Mouse (Mus musculus): Measurements from ENCODE around the gene Hpca. TPM values are rescaled to one million over a fixed set of nuclear protein-coding genes. Genes with fewer than 3 reads are reported as not detected.
A peak's percentile ranks its signal among the peaks of the same experiment; 100 is the strongest.

Gene Hpca
- total RNA-seq, 2 experiments from 2014 or later: not detected

DNA sequence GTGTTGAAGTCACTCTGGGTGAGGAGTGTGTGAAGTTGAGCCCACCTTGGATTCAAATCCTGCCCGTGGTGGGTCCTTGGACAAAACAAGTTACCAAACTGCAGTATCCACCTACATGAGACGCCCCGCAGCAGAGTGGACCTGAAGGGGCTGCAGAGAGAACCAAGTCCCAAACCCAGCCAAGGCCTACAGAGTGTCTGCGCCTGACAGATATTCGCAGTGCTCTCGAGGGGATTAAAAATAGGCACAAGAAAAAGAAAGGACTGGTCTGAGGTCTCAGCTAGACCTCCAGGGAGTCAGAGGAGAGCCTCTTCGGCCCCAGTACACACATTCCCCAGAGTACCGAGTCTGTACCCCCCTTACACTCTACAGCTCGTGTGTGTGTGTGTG, 14.3 kb upstream of the Hpca start:
- DNase-seq (ENCODE audit: low spot score): no peak

DNA sequence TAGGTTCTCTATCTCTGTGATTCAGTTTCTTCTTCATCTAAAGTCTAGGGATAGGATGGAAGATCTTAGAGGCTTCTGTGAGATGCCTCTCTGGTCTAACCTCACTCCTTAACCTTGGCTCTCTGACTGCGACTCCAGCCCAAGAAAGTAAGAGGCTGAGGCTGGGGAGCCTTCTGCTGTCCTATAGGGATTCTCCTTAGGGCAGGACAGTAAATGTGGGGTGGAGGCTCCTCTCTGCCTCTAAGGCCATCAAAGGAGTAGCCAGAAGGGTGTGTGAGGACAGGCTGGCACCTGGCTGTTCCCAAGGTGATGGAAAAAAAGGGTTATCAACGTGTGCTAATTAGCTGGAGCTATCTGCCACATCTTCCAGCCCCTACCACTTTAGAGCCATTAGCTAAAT, 13.8 kb upstream of the Hpca start:
- no peak for DNase-seq (ENCODE audit: low spot score)

DNA sequence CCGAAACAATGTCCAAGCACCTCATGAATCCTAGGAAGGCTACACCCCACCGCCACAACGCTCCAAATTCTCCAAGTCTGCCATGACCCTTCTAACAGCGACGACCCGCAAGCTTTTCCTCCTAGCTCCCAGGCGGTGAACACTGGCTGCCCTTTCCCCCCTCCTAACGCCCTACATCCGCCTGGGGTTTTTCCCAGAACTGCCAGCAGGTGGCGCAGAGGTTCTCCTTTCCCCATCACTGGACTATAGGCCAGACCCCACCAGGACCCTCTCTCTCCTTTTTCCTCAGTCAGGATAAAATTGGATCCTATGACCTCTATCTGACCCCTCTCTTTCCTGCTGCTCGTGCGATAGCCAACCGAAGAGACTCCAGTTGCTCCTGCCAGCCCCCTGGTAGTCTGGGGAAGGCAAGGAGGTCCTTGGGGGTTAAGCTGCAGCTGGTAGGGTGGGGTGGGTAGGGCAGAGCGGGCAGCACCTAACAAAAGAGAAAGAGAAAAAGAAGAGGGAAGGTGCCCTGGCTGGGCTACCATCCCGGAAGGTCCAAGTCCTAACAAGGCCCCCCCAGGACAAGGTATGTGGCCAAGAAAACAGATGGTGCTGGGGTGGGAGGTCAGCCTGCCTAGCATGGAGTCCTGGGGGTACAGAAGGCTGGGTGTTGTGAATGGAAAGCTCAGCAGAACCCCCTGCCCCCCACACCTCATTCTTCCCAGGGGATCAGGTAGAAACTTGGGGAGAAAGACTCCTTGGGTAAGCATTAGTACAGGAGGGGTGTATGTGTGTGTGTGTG, 13.2 kb upstream of the Hpca start:
- DNase-seq (ENCODE audit: low spot score): peak; percentile 69

DNA sequence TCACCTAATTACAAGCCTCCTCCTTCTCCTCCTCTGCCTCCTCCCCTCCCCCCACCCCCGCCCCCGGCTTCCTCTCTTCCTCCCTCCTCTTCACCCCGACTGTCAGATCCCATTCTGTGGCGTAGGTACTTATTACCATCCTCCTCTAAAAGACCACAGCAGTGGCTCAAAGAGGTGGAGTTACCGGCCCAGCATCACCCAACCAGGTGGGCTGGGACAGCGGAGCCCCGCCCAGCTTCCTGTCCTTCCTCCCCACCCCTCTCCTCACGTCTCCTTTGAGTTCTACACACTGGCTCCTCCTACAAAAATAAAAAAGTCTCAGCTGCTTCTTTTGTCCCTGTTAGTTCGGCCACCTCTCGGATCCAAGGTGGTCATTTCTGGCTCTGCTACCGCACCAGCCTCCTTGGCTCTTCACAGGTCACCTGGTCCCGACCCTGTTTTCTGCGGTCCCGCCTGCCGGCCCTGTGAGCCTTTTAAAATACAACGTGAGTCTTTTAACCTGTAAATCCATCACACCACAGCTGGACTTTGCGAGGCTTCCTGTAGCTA, 9.0 kb upstream of the Hpca start:
- DNase-seq (ENCODE audit: low spot score): no peak

DNA sequence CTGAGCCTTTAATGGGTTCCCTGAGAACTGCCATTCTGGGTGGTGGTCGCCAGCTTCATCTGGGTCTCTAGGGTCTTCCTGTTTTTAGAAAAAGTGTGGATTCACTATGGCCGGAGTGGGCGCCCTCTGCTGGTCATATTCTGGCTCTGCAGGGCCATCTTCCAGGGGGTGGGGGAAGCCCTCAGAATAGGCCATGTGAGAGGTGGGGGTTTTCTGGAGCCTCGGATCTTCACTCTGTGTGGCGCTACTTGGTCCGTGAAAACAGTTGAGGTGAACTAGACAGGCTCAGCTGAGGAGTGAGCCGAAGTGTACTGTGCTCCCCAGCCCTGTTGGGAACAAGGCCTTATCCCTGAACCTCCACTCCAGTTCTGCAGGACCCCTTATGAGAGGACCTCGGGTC, 8.3 kb upstream of the Hpca start:
- DNase-seq (ENCODE audit: low spot score): no peak

DNA sequence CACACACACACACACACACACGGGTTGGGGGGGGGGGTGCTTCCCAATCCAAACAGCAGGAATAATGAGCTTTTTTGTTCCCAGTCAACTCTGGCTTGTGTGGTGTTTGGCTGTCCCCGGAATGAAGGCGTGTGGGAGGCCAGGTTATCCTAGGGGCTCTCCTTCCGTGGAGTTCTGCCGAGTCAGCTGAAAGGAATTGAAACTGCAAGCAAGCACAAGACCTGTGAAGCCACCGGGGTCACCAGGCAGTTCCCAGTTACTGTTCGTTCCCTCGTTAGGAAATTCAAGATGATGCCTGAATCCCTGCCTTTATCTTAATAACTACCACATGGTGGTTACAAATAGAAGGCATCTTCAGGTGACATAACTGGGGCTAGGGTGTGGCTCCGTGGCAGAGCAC, 7.6 kb upstream of the Hpca start:
- no peak for DNase-seq (ENCODE audit: low spot score)

DNA sequence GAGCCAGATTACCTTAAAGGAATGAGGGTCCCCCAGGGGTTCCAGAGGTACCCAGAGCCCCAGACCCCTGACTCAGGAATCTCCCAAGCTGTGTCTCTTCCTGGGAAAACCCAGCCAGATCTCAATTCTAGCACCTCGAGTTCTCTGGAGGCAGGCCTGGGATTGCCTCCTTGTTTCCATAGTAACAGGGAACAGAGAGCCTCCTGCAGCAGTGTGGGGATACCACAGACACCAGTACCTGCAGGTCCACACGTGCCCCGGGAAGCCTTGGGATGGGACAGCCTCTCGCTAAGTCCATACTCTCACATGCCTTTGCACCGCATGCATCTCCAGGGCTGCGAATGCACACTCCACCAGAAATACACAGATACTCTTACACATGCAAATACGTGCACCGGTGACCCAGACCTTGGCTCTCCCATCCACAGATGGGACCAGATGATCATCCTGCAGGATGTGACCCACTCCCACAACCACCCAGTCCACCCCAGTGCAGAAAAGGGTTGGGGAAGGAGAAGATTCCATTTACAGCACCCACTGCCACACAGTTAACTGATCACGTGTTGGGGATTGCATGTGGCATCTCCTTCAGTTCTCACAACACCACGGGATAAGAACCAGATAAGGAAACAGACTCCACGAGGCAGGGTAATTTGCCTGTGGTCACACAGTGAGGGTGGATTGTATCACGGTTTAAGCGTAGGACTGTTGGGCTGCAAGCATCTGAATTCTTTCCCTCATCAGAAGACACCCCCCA, 6.9 kb upstream of the Hpca start:
- DNase-seq (ENCODE audit: low spot score): no peak

DNA sequence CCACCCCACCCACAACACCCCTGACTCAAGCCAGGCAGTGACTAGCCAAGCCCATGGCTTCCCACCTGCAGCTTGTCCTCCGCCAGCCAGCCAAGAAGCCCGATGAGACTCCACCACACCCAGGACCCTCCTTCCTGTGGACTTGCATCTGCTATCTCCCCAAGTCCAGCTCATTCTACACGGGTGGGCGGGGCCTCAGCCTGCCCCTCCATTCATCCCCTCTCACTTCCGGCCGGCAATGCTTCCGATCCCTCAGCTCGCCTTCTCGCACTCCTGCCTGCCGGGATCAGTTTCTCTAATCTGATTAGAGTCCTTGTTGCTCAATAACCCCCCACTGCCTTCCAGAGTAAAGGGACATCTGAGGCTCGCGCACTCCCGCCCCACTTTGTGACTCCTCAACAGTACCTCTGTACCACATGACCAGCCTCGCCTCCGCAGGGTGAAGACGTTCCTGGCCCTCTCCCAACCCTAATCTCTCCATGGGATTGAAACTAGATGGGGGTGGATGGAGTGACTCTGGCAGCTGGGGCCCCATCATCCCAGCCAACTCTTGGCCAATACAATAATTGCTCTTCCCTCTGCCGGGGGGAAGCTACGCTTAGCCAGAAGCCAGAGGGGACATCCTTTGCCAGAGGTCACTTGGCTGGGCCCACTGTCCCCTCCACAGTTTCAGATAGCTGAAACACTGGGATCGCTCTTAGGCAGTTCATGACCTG, 4.1 kb upstream of the Hpca start:
- peak; percentile 35 for DNase-seq (ENCODE audit: low spot score)

DNA sequence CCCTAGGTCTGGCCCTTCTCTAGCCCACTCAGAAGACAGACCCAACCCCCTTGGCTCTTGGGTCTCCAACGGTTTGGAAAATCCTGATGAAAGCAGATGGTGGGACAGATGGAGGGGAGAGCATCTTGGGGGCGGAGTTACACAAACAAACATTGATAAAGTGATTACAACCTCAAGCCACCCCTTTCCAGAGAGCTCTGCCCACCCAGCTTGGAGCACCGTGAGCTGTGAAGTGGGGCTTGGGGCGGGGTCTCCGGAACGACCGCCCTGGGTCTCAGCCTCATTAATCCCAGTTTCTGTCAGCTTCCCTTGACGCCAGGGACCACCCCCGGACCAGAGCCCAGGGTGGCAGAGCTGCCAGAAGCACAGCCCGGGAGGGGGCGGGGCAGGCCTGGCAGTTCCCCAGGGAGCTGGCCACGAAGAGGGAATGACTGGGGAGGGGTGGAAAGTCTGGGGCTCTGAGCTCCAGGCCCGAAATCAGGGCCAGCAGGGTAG, 2.9 kb upstream of the Hpca start:
- DNase-seq (ENCODE audit: low spot score): no peak

DNA sequence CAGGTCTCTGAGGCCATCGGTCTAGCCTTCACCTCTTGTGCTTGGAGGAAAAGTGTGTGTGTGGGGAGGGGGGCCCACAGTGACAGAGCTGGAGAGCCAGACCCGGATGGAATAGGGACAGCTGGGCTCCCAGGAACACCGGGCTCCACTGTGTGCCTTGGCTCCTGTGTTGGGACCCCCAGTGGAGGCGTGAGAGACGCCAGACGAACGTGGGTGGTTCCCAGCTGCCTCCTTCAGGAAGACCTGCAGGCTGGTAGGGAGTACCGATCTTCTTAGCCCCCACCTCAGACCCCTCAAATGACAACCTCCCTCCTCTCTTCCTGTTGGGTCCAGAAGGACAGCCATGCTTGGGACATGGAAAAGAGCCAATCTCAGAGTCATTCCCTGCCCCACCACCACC, 883 bp upstream of the Hpca start:
- DNase-seq (ENCODE audit: low spot score): no peak

DNA sequence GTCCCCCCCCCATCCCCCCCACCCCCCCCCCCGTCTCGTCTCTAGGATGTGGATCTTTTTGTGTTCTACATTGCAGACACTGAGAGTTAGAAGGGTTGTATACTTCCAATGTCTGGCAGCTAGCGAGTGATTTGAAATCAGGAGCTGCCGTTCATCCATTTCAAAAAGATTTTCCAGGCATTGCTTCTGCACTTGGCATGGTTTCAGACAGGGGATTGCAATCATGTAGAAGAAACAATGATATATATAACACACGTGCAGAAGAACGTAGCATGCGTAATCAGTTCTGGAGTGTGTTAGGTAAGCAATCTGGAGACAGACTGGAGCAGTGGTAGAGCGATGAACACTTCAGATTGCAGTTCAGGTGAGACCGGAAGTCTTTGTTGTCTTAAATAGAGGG, 271 bp upstream of the Hpca start:
- no peak for DNase-seq (ENCODE audit: low spot score)

DNA sequence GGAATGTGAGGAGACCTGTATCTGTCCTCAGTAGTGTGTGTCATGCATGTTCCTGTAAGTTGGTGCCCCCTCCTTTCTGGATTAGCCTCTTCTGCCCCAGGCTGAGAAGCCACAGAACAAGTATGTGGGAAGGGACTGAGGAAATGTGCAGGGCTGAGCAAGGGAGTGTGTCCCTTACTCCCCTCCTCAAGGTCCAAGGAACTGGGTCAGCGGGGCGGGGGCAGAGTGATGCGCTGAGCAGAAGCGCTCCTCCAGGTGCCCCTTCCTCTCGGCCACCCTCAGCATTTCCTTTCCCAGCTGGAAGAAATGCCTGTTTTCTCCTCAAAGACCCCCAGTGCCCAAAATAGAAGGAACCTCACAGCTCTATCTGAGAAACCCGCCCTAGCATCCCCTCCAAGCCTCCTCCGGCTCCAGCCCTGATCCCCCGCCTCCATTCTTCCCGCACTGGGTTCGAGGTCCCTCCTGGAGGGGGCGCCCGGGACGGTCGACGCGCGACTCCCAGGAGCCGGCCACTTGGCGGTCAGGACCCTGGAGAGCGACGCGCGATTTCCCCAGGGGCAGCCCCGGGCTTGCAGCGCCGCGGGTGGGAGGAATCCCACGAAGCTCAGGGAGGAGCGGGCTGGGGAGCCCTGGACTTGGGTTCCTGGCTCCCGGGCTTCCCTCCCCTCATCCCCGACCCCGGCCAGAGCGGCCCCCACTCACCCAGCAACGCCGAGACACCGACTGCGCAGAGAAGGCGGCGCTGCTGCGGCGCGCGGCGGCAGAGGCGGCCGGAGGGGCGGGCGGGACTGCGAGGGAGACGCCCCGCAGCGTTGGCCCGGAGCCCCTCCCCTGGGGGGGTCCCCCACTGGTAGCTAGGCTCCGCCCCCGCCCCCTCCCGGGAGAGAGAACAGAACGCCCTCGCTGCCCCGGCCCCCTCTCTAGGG, 1.1 kb downstream of the Hpca start:
- peak; percentile 44 for DNase-seq (ENCODE audit: low spot score)

DNA sequence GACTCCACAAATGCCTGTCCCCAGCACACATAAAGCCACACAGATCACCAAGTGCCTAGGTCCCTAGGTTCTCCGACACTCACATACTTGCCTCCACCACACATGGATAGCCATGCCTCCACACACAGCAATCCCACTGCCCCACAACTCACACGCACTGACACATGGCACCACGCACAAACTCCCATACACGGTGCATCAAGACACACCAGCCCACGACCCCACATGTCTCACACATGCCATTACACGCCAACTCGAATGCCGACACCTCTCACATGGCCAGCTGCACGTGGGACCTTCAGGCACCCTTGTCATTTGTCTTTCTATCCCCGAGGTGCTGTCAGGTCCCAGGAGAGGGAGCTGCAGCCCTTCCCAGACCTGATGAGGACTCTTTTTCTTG, 2.1 kb downstream of the Hpca start:
- no peak for DNase-seq (ENCODE audit: low spot score)

DNA sequence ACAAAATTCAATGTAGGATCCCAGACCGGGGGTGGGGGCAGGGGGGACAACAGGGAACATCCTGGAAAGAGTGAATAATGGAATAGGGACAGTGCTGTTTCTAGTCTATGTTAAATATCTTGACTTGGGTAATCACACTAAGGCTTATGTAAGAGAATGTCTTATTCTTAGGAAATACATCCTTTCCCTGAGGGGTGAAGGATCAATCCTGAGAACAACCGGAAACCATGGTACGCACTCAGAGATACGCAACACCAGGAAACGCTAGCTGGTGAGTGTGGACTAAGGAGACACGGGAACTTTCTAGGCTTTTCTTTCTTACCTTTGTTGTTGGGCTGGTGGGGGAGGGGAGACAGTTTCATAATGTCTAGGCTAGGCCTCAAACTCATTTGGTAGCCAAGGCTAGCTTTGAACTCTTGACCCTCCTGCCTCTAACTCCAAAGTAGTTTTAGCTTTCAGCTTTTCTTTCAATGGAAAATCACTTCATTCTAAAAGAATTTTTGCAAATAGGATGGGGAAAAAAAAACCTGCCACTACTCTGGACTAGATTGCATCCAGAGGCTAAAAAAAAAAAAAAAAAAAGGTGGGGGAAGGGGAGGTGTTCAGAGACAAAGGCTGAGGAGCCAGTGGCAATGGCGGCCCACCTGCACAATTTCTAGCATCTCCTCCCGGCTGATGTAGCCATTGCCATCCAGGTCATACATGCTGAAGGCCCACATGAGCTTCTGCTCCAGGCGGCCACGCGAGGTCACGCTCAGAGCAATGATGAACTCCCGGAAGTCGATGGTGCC, 3.9 kb downstream of the Hpca start:
- no peak for DNase-seq (ENCODE audit: low spot score)

DNA sequence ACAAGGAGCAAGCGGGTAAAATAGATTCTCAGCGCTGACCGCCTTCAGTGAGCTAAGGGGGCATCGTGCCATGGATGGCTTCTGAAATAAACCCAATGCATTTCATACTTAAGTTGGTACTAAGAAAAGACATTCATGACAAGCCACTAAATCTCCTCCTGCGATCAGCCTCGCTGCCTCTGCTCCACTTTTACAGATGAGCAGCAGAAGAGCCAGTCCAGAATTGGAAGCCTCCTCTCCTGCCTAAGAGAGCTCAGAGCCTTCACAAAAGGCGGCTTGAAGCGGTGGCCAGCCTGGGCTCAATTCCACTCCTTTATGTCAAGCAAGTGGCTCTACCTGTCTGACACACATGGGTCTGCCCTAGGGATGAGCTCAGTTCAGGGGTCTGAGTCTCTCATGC, 5.1 kb downstream of the Hpca start:
- DNase-seq (ENCODE audit: low spot score): no peak

DNA sequence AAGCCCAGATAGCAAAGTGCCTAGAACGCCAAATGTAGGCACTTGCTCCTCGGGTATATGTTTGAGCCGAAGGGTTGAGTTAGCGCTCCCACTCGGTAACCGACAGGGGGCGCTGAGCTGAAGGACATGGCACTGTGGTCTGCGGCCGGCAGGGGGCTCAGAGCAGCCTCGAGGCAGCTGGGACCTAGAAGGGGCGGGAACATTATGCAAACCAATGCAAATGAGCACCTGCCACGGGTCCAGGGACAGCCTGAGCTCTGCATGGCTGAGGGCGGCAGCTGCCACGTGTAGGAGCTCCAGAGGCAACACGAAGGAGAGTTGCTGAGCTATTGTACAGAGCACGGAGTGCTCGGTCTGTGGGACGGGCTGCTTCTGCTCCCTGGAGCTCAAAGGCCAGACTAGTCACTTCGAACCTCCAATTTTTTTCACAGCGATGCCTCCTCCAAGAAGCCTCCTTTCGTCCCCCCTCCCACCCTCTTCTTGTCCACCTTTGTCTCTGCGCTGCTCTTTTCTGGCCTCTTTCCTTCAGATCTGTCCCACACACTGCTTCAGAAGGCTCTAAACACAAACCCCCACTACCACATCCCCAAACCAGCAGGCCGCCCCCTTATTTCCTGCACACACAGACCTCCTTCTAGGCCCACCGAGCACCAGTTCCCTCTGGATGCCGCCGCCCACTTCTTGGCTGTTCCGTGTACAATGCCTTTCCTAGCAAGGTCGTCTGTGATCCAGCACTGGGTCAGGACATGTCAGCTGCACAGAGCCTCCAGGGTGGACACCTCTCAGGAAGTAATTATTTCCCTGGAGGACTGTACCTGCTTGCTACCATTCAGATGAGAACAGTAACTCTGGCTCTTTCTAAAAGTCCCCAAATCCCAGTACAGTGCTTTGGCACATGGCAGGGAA, 8.5 kb downstream of the Hpca start:
- DNase-seq (ENCODE audit: low spot score): no peak

DNA sequence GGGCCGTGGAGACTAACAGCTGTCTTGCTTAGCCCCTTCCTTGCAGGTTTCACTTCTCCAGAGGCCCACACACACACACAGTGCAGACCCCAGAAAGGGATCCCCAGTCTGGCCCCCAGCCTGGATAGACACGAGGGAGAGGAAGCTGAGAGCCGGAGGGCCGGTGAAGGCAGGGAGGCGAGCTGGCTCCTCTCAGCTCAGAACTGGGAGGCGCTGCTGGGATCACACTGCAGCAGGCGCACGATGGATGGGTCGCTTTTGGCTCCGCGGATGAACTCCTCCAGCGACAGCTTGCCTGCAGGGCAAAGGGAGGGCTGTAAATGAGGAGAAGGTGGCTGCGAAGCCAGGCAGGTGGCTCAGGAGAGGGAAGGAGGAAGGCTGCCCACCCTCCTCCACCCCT, 9.6 kb downstream of the Hpca start:
- DNase-seq (ENCODE audit: low spot score): no peak

DNA sequence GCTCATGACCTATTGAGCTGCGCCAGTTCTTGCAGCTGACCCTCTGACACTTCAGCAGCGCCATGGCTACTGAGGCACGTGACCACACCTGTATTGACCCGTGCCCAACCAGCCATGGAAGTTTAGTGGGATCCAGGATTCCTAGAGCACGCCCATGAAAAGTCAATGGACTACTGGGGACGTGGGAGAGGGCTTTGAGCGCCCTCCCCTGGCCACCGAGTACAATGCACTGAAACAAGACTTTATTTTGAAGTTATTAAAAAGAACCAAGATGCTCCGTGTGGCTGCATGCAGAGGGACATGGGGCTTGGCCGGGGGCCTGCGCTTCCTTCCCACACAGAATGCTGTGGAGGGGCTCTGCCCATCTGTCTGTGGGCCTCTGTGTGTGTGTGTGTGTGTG, 10.5 kb downstream of the Hpca start:
- DNase-seq (ENCODE audit: low spot score): no peak

DNA sequence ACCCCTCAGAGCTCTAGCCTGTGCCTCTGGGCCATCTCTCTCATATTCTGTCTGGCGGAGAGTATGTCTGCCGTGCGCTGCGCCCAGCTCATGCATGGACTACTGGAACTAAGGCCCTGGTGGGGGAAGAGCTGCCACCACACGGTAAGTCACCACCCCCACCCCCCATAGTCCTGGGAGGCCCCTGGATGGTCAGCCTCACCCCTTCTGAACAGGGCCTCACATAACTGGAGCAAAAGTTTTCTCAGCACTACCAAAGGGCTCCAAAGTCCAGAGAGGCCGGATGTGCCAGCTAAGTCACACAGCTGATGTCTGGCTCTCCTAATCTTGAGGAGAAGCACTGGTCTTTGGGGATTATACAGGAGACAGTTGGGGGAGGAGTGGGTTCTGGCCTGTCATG, 11.0 kb downstream of the Hpca start:
- no peak for DNase-seq (ENCODE audit: low spot score)

Measured in gastrocnemius, adult 18-20 months (tissue).